Mouse (Mus musculus) myocyte (in vitro differentiated cells): ENCODE data around the gene Ccdc103.

Experiments used
- E2F4 ChIP-seq: IDR thresholded peaks from one replicate; pipeline ENCODE4 v1.6.1; 2011; ENCODE audit warnings: mild to moderate bottlenecking, control low read depth, moderate library complexity; ENCODE audit not compliant: insufficient read depth
- MAX ChIP-seq: IDR thresholded peaks from one replicate; pipeline ENCODE4 v1.6.1; 2011; ENCODE audit warnings: low read depth, mild to moderate bottlenecking, control low read depth
- MYOD1 ChIP-seq, 3 experiments: IDR thresholded peaks; one replicate each; pipeline ENCODE4 v1.6.1; 2011; ENCODE audit warnings: control low read depth in 2 of 3, low read depth in 2 of 3, mild to moderate bottlenecking in 2 of 3, moderate library complexity in 1 of 3; ENCODE audit not compliant: insufficient read length in 2 of 3, control insufficient read depth in 1 of 3
- MYOG ChIP-seq, 3 experiments: IDR thresholded peaks; one replicate each; pipeline ENCODE4 v1.6.1; 2011; ENCODE audit warnings: control low read depth in 2 of 3, low read depth in 2 of 3, mild to moderate bottlenecking in 2 of 3; ENCODE audit not compliant: insufficient read length in 2 of 3, control insufficient read depth in 1 of 3, insufficient read depth in 1 of 3
- POLR2A ChIP-seq: IDR thresholded peaks from one replicate; pipeline ENCODE4 v1.6.1; 2011; ENCODE audit warnings: low read depth, mild to moderate bottlenecking, control low read depth, moderate library complexity; ENCODE audit not compliant: insufficient read length
- POLR2AphosphoS2 ChIP-seq: IDR thresholded peaks from one replicate; pipeline ENCODE4 v1.6.1; 2011; ENCODE audit warnings: low read depth, control low read depth; ENCODE audit not compliant: insufficient read length
- REST ChIP-seq: IDR thresholded peaks from one replicate; pipeline ENCODE4 v1.6.1; 2011; ENCODE audit warnings: mild to moderate bottlenecking, control low read depth, moderate library complexity; ENCODE audit not compliant: insufficient read depth, insufficient read length
- SRF ChIP-seq: IDR thresholded peaks from one replicate; pipeline ENCODE4 v1.6.1; 2011; ENCODE audit warnings: low read depth; ENCODE audit not compliant: control insufficient read depth, insufficient read length
- TCF12 ChIP-seq: IDR thresholded peaks from one replicate; pipeline ENCODE4 v1.6.1; 2011; ENCODE audit warnings: mild to moderate bottlenecking, control low read depth; ENCODE audit not compliant: poor library complexity, insufficient read depth, severe bottlenecking
- TCF3 ChIP-seq: IDR thresholded peaks from one replicate; pipeline ENCODE4 v1.6.1; 2011; ENCODE audit warnings: low read depth, control low read depth; ENCODE audit not compliant: insufficient read length

- TF ChIP-seq POLR2A (no peak), MAX (no peak), E2F4 (no peak), POLR2AphosphoS2 (no peak), TCF3 (no peak), SRF (no peak), REST (no peak), TCF12 (no peak), MYOG (IDR thresholded peaks at IDR 0.05; ENCODE audit: control insufficient read depth in 1 of 3, insufficient read depth in 1 of 3, insufficient read length in 2 of 3, low read depth in 2 of 3) (no peak), MYOD1 (IDR thresholded peaks at IDR 0.05; ENCODE audit: control insufficient read depth in 1 of 3, insufficient read length in 2 of 3, low read depth in 2 of 3) (no peak)
These were observed 6.1 kb upstream of the Ccdc103 start for GRCm38 (mm10) chr11:102874801-102875334.
